Mouse (Mus musculus) kidney, adult 2 months (tissue): ENCODE data around the gene Znrd1as. TPM values are rescaled to one million over a fixed set of nuclear protein-coding genes. Genes with fewer than 3 reads are reported as not detected.
"Not testable (repeated sequence)": the region's sequence is repeated elsewhere in the genome, so short reads cannot be mapped to it uniquely, and the experiment has no call there.

Source experiments
- DNase-seq: peaks from one replicate; pipeline ENCODE4 v3.0.0; 2021
- H3K27ac ChIP-seq: fragments of 200-500 bp; 2 replicates; pipeline ENCODE4 v1.5.1; 2012; ENCODE audit warnings: low read depth, low read length, control low read depth, inconsistent platforms; ENCODE audit not compliant: insufficient read depth
- H3K27me3 ChIP-seq: fragments of 200-500 bp; replicated peaks from 2 replicates; pipeline ENCODE4 v1.6.1; 2012; ENCODE audit warnings: mild to moderate bottlenecking, moderate library complexity, low read length, inconsistent platforms; ENCODE audit not compliant: control insufficient read depth, insufficient read depth
- H3K36me3 ChIP-seq: fragments of 200-500 bp; 2 replicates; pipeline ENCODE4 v1.6.1; 2012; ENCODE audit warnings: mild to moderate bottlenecking, moderate library complexity, low read length, inconsistent platforms; ENCODE audit not compliant: control insufficient read depth, insufficient read depth
- H3K4me1 ChIP-seq: fragments of 200-500 bp; 2 replicates; pipeline ENCODE4 v1.6.1; 2011; ENCODE audit warnings: low read length; ENCODE audit not compliant: control insufficient read depth, insufficient read depth
- H3K4me3 ChIP-seq: fragments of 200-500 bp; 2 replicates; pipeline ENCODE4 v1.5.1; 2011; ENCODE audit warnings: mild to moderate bottlenecking, low read depth, low read length, control low read depth; ENCODE audit not compliant: insufficient read depth
- CTCF ChIP-seq: fragments of 200-500 bp; conservative IDR thresholded peaks from 2 replicates; pipeline ENCODE4 v1.5.1; 2011; ENCODE audit warnings: low read depth, mild to moderate bottlenecking, control low read depth, low read length, moderate library complexity, mixed read lengths; ENCODE audit not compliant: insufficient read depth, insufficient read length
- POLR2A ChIP-seq: fragments of 200-500 bp; IDR thresholded peaks from one replicate; pipeline ENCODE4 v1.6.1; 2011; ENCODE audit warnings: low read depth, low read length, control low read depth
- WGBS: fragments of 180-500 bp; shearing (Covaris S2); methylation state at CpG from one replicate; pipeline ENCODE4 v1.1.7; 2018; 5-methylcytosine and 5-hydroxymethylcytosine counted together
- polyA plus RNA-seq: library from polyadenylated mRNA; depleted of rRNA; stranded (reverse); fragments of >200 nt; gene quantifications from 2 replicates; pipeline ENCODE4 v1.2.3, GENCODE M21; 2012

The Znrd1as gene
- polyA plus RNA-seq, 1 experiment, result 4.2 TPM

- Histone ChIP-seq H3K27ac (no peak overlapping the region), H3K27me3 (no peaks in the 10 kb centered on the region), H3K4me1 (peaks cover 4% of the 10 kb centered on the region; the same call in 1 of the 2 replicates), H3K36me3 (no peaks in the 10 kb centered on the region), H3K4me3 (no peak overlapping the region)
- no peak for DNase-seq
- TF ChIP-seq CTCF, result no peak
- TF ChIP-seq POLR2A, result no peak
- WGBS, result 62% methylated on average over 5 of the region's 5 CpGs
Measured at GRCm38 (mm10) chr17:36982253-36983155, 24.1 kb downstream of the Znrd1as start.

- TF ChIP-seq POLR2A (no peak), CTCF (no peak)
- no peak overlapping the region for H3K27ac ChIP-seq
- no peak for DNase-seq
- WGBS, result 12% methylated on average over 24 of the region's 24 CpGs
- H3K36me3 ChIP-seq, result no peaks in the 10 kb centered on the region
- H3K4me1 ChIP-seq, result no peaks in the 10 kb centered on the region
- no peak overlapping the region for H3K4me3 ChIP-seq
- no peaks in the 10 kb centered on the region for H3K27me3 ChIP-seq
Measured at GRCm38 (mm10) chr17:36988475-36988874, 30.1 kb downstream of the Znrd1as start.

DNA sequence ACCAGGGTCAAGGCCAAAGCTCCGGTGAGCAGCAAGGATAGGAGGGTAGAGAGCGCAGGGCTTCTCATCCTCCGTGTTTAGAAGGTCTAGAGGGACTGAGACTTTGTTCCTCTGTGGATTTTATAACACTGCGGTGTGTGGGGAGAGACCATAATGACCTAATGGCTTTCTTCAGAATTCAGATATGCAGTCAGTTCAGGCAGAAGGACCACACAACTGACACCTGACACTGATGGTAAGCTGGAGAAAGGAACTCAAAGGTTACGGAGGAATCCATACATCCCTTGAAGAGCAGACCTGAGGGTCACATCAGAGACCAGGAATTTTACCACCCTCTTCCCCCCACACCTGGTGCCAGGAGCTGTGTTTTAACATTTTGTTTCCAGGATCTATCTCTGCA, 31.0 kb downstream of the Znrd1as start, which contains the start of gene H2-M5:
Gene H2-M5, minus strand, starts transcription at position 101 of the 400 bp plus-strand sequence.
- WGBS, result 35% methylated on average over 5 of the region's 5 CpGs

DNA sequence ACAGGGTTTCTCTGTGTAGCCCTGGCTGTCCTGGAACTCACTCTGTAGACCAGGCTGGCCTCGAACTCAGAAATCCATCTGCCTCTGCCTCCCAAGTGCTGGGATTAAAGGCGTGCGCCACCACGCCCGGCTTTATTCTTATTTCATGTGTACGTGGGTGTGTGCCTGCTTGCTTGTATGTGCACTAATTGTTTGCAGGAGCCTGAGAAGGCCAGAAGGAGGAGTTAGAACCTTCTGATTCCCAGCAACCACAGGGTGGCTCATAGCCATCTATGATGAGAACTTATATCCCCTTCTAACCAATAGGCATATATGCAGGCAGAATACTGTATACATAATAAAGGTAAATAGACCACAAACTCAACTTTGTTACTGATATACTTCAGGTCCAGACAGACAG, 32.2 kb downstream of the Znrd1as start:
- DNase-seq, H3K36me3 ChIP-seq, H3K4me1 ChIP-seq, H3K27me3 ChIP-seq, H3K27ac ChIP-seq, H3K4me3 ChIP-seq: not testable (repeated sequence)
- WGBS, result 95% methylated on average over 6 of the region's 6 CpGs

More for the DNA sequence above, 31.0 kb downstream of the Znrd1as start, which contains the start of gene H2-M5:
- Histone ChIP-seq H3K27me3 (no peaks in the 10 kb centered on the region), H3K4me1 (no peaks in the 10 kb centered on the region), H3K4me3 (no peak within 1 kb of the TSS), H3K27ac (no peak within 1 kb of the TSS), H3K36me3 (no peaks in the 10 kb centered on the region)
- no peak for DNase-seq
- no peak for TF ChIP-seq CTCF
- TF ChIP-seq POLR2A, result no peak

GRCm38 (mm10) chr17:36992336-36993104, 34.1 kb downstream of the Znrd1as start:
- H3K36me3 ChIP-seq, result no peaks in the 10 kb centered on the region
- WGBS, result 55% methylated on average over 3 of the region's 3 CpGs
- no peaks in the 10 kb centered on the region for H3K27me3 ChIP-seq
- H3K4me1 ChIP-seq, result no peaks in the 10 kb centered on the region; the same call in 1 of the 2 replicates
- no peak for DNase-seq
- TF ChIP-seq CTCF (no peak), POLR2A (no peak)
- no peak overlapping the region for H3K4me3 ChIP-seq
- H3K27ac ChIP-seq, result no peak overlapping the region

DNA sequence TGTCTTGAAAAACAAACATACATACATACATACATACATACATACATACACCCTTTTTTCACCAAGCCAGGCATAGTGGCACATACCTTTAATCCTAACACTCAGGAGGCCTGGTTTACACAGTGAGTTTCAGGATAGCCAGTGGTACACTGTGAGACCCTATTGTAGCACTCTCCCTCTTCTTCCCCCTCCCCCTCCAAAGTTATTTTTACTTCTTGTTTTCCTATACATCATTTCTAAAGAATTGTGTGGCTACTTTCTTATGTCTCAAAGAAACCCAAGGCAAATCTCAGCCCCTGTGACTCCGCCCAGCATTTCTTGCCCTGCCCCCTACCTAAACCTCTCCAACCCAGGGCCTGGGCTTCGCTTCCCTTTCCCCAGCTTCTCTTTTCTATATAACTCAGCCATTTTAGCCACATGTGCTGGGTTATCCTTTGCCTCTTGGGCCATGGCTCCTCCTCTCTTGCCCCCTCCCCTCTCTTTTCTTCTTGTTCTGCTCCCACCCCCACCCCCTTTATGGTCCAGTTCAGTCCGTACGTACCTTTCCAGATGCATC, 35.5 kb downstream of the Znrd1as start:
- TF ChIP-seq POLR2A (no peak), CTCF (no peak)
- no peak for DNase-seq
- WGBS, result 89% methylated on average over 4 of the region's 4 CpGs
- no peaks in the 10 kb centered on the region for H3K27me3 ChIP-seq
- H3K4me3 ChIP-seq, result no peak overlapping the region
- H3K27ac ChIP-seq, result no peak overlapping the region
- H3K4me1 ChIP-seq, result no peaks in the 10 kb centered on the region; the same call in 1 of the 2 replicates
- H3K36me3 ChIP-seq, result no peaks in the 10 kb centered on the region

GRCm38 (mm10) chr17:36994528-36994927, 36.1 kb downstream of the Znrd1as start:
- Histone ChIP-seq H3K27me3 (no peaks in the 10 kb centered on the region), H3K4me3 (no peak overlapping the region), H3K27ac (no peak overlapping the region), H3K4me1 (no peaks in the 10 kb centered on the region; the same call in 1 of the 2 replicates), H3K36me3 (no peaks in the 10 kb centered on the region)
- 94% methylated on average over 2 of the region's 2 CpGs for WGBS
- DNase-seq, result no peak
- no peak for TF ChIP-seq CTCF
- no peak for TF ChIP-seq POLR2A
